10 mouse cellular contexts compared by ENCODE assay signal in the genomic region with DNA sequence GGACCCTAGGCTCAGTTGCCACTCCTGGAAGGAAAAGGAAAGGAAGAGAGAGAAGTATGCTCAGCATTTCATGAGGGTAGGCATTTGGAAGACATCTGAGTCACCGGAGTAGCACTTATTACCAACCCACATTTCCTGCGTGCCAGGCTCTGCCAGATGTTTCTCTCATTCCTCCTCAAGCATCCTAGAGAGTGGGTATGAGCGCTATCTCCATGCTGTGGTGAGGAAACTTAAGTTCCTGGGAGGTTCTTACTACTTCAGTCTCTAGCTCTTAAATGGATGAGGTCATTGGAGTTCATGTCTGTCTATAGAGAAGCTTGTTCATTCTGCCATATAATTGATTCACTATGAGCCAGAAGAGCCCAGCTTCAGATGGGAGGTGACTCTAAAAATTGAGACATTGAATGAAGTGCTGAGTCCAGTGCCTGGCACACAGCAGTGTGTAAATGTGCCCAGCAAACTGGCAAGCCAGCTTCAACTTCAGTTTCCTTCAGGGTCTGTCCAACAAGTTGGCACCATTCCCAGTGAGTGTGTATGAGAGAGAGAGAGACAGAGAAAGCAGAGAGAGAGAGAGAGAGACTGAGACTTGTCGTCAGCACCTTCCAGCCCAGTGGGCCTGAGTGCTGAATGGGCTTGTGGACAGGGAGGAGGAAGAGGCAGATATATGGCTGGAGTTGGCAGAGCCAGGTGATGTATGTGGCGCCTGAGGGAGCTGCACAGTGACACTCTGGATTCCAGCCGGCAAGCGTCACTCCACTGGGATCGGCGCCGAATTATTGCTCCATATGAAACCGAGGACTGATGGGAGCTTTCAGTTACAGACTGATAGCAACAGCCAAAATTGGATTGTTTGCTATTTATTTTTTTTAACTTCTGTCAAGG. TPM values are rescaled to one million over a fixed set of nuclear protein-coding genes. Genes with fewer than 3 reads are reported as not detected.
A peak's percentile ranks its signal among the peaks of the same experiment; 100 is the strongest.
DNase-seq lines count a peak whose midpoint lies in the region; ATAC-seq and TF ChIP-seq lines count a peak whose summit lies in the region.
"Had no signal": no experiment of that assay in that cellular context is flagged by ENCODE, and none has a peak within 500 bp of the region (broad histone marks: within the 10 kb centered on the region; RNA-seq: fewer than 3 reads in every experiment).

No protein-coding gene starts in this region.

- DNase-seq in forebrain, embryonic 10.5 days (ENCODE audit: extremely low spot score, low spot score): no peak
- peak; percentile 17 to 63 for DNase-seq in layer of hippocampus, postnatal 14 days (ENCODE audit: low spot score in 2 of 2)
- no peak for DNase-seq in layer of hippocampus, adult 9-10 months (ENCODE audit: low spot score)
- peak; percentile 62 for DNase-seq in adrenal gland, postnatal 14 days
- peak; percentile 75 for DNase-seq in lung, postnatal 0 days (ENCODE audit: low spot score)
- DNase-seq in hindbrain, embryonic 14.5 days (ENCODE audit: low spot score): no peak
- DNase-seq: kidney, adult 9 months; liver, embryonic 13.5 days had no signal

- H3K27me3 ChIP-seq in forebrain, embryonic 16.5 days (replicated peaks; ENCODE audit: control insufficient read depth, insufficient read depth, low read length): no peaks in the 10 kb centered on the region
- no peaks in the 10 kb centered on the region for H3K27me3 ChIP-seq in forebrain, embryonic 10.5 days (ENCODE audit: poor library complexity, severe bottlenecking)
- no peaks in the 10 kb centered on the region for H3K27me3 ChIP-seq in lung, postnatal 0 days (replicated peaks; ENCODE audit: insufficient read depth, low read length)
- no peaks in the 10 kb centered on the region for H3K27me3 ChIP-seq in intestine, embryonic 15.5 days (replicated peaks)
- no peaks in the 10 kb centered on the region for H3K27me3 ChIP-seq in hindbrain, embryonic 14.5 days (ENCODE audit: control insufficient read depth, insufficient read depth, low read length)
- H3K27me3 ChIP-seq: liver, embryonic 13.5 days had no signal

- no peak for TF ChIP-seq EP300 in lung, postnatal 0 days (IDR thresholded peaks at IDR 0.05)

- peaks cover 2% of the 10 kb centered on the region; the same call in 1 of the 2 replicates for H3K36me3 ChIP-seq in forebrain, embryonic 16.5 days (ENCODE audit: control insufficient read depth, insufficient read depth)
- H3K36me3 ChIP-seq in forebrain, embryonic 10.5 days (replicated peaks): peaks cover 23% of the 10 kb centered on the region
- H3K36me3 ChIP-seq in lung, postnatal 0 days (ENCODE audit: insufficient read depth, low read length): no peaks in the 10 kb centered on the region
- H3K36me3 ChIP-seq in intestine, embryonic 15.5 days: no peaks in the 10 kb centered on the region
- H3K36me3 ChIP-seq in hindbrain, embryonic 14.5 days (replicated peaks; ENCODE audit: control insufficient read depth, insufficient read depth): peaks cover 8% of the 10 kb centered on the region
- H3K36me3 ChIP-seq: liver, embryonic 13.5 days had no signal

- no peak overlapping the region for H3K4me3 ChIP-seq in forebrain, embryonic 16.5 days (replicated peaks; ENCODE audit: low read length)
- no peak overlapping the region for H3K4me3 ChIP-seq in forebrain, embryonic 10.5 days
- no peak overlapping the region for H3K4me3 ChIP-seq in lung, postnatal 0 days (ENCODE audit: low read depth, low read length)
- H3K4me3 ChIP-seq in intestine, embryonic 15.5 days (replicated peaks): no peak overlapping the region
- no peak overlapping the region for H3K4me3 ChIP-seq in hindbrain, embryonic 14.5 days (replicated peaks; ENCODE audit: low read length)
- H3K4me3 ChIP-seq: liver, embryonic 13.5 days had no signal

- ATAC-seq in forebrain, embryonic 16.5 days: peak; percentile 58
- peak; percentile 75 for ATAC-seq in lung, postnatal 0 days
- ATAC-seq in intestine, embryonic 15.5 days: no peak
- ATAC-seq in hindbrain, embryonic 14.5 days (ENCODE audit: low FRiP score): no peak

- WGBS in forebrain, embryonic 16.5 days: 79% methylated on average over 11 of the region's 11 CpGs
- WGBS in forebrain, embryonic 10.5 days: 95% methylated on average over 11 of the region's 11 CpGs
- WGBS in lung, postnatal 0 days: 64% methylated on average over 11 of the region's 11 CpGs
- WGBS in intestine, embryonic 15.5 days: 91% methylated on average over 11 of the region's 11 CpGs
- WGBS in hindbrain, embryonic 14.5 days: 86% methylated on average over 11 of the region's 11 CpGs

- H3K27ac ChIP-seq in forebrain, embryonic 16.5 days (ENCODE audit: low read length): no peak overlapping the region
- H3K27ac ChIP-seq in forebrain, embryonic 10.5 days: no peak overlapping the region
- H3K27ac ChIP-seq in lung, postnatal 0 days (ENCODE audit: low read length): no peak overlapping the region
- no peak overlapping the region for H3K27ac ChIP-seq in intestine, embryonic 15.5 days
- H3K27ac ChIP-seq in hindbrain, embryonic 14.5 days: no peak overlapping the region
- H3K27ac ChIP-seq: liver, embryonic 13.5 days had no signal

- H3K9ac ChIP-seq in forebrain, embryonic 16.5 days (replicated peaks; ENCODE audit: low read depth, low read length): no peak overlapping the region
- H3K9ac ChIP-seq in lung, postnatal 0 days (replicated peaks; ENCODE audit: low read depth): no peak overlapping the region
- H3K9ac ChIP-seq in intestine, embryonic 15.5 days: no peak overlapping the region
- H3K9ac ChIP-seq in hindbrain, embryonic 14.5 days: no peak overlapping the region
- H3K9ac ChIP-seq: liver, embryonic 13.5 days had no signal

- no peaks in the 10 kb centered on the region; the same call in 1 of the 2 replicates for H3K4me1 ChIP-seq in forebrain, embryonic 16.5 days (replicated peaks; ENCODE audit: control insufficient read depth, insufficient read depth, low read length)
- H3K4me1 ChIP-seq in forebrain, embryonic 10.5 days: no peaks in the 10 kb centered on the region
- H3K4me1 ChIP-seq in lung, postnatal 0 days (ENCODE audit: insufficient read depth, low read depth, low read length): no peaks in the 10 kb centered on the region
- H3K4me1 ChIP-seq in intestine, embryonic 15.5 days (replicated peaks): no peaks in the 10 kb centered on the region
- H3K4me1 ChIP-seq in hindbrain, embryonic 14.5 days (replicated peaks; ENCODE audit: control insufficient read depth, insufficient read depth, low read length): no peaks in the 10 kb centered on the region
- H3K4me1 ChIP-seq: liver, embryonic 13.5 days had no signal

- TF ChIP-seq CTCF in lung, postnatal 0 days (IDR thresholded peaks at IDR 0.05): no peak

- no peak overlapping the region for H3K4me2 ChIP-seq in forebrain, embryonic 16.5 days (ENCODE audit: low read length)
- H3K4me2 ChIP-seq in lung, postnatal 0 days (replicated peaks; ENCODE audit: low read depth, low read length): no peak overlapping the region
- H3K4me2 ChIP-seq in intestine, embryonic 15.5 days (replicated peaks): no peak overlapping the region
- H3K4me2 ChIP-seq in hindbrain, embryonic 14.5 days (replicated peaks): no peak overlapping the region
- H3K4me2 ChIP-seq: liver, embryonic 13.5 days had no signal

- no peaks in the 10 kb centered on the region for H3K9me3 ChIP-seq in forebrain, embryonic 16.5 days (ENCODE audit: control insufficient read depth, low read length)
- no peaks in the 10 kb centered on the region for H3K9me3 ChIP-seq in forebrain, embryonic 10.5 days
- H3K9me3 ChIP-seq in lung, postnatal 0 days (ENCODE audit: low read length): no peaks in the 10 kb centered on the region
- H3K9me3 ChIP-seq in intestine, embryonic 15.5 days: no peaks in the 10 kb centered on the region
- no peaks in the 10 kb centered on the region for H3K9me3 ChIP-seq in hindbrain, embryonic 14.5 days (ENCODE audit: control insufficient read depth, low read length)
- H3K9me3 ChIP-seq: liver, embryonic 13.5 days had no signal

RNA-seq across cellular contexts. Expression of a gene that starts 56.0 kb away (rescaled TPM):
- not detected in 2 replicates for polyA plus RNA-seq in forebrain, embryonic 16.5 days (2015; fragmentation: Nextera tagmentation; extraction: Ambion mirVana)
- not detected in 2 replicates for polyA plus RNA-seq in forebrain, embryonic 10.5 days (2016; fragmentation: Nextera tagmentation; extraction: Ambion mirVana)
- not detected for total RNA-seq in layer of hippocampus, postnatal 14 days (2021)
- total RNA-seq in adrenal gland, postnatal 14 days (2021): 25.7 and 30.6 TPM in 2 replicates
- not detected in 2 replicates for polyA plus RNA-seq in lung, postnatal 0 days (2015; fragmentation: Nextera tagmentation; extraction: Ambion mirVana)
- polyA plus RNA-seq in intestine, embryonic 15.5 days (2015; fragmentation: Nextera tagmentation; extraction: Ambion mirVana): 3.4 and 4.2 TPM in 2 replicates
- 3.5 TPM in 2 replicates for polyA plus RNA-seq in hindbrain, embryonic 14.5 days (2014; fragmentation: Nextera tagmentation; extraction: Ambion mirVana)
- polyA plus RNA-seq: liver, embryonic 13.5 days had no signal

Comparison
In these comparisons a context has a peak if more than half of its experiments do, and no peak if none do; other contexts are left out.
1. DNase-seq: peak in layer of hippocampus, postnatal 14 days (2 of 2), adrenal gland, postnatal 14 days (single experiment) and lung, postnatal 0 days (single experiment); none in forebrain, embryonic 10.5 days (single experiment), layer of hippocampus, adult 9-10 months (single experiment) and hindbrain, embryonic 14.5 days (single experiment).
2. ATAC-seq: peak in forebrain, embryonic 16.5 days (single experiment) and lung, postnatal 0 days (single experiment); none in intestine, embryonic 15.5 days (single experiment) and hindbrain, embryonic 14.5 days (single experiment).